Mouse (Mus musculus) gastrocnemius, adult 18-20 months (tissue): Measurements from ENCODE around the gene Sde2. TPM values are rescaled to one million over a fixed set of nuclear protein-coding genes. Genes with fewer than 3 reads are reported as not detected.
"Not testable (repeated sequence)": the region's sequence is repeated elsewhere in the genome, so short reads cannot be mapped to it uniquely, and the experiment has no call there.

Experiments used
- DNase-seq: peaks from one replicate; pipeline ENCODE4 v3.0.0; 2021; ENCODE audit warnings: low spot score
- total RNA-seq, 2 experiments: library from RNA; stranded (reverse); gene quantifications; 2 replicates each; pipeline ENCODE4 v1.2.3; 2021

Gene Sde2
- total RNA-seq, 2 experiments from 2014 or later = 7.1 to 9.6 TPM

DNA sequence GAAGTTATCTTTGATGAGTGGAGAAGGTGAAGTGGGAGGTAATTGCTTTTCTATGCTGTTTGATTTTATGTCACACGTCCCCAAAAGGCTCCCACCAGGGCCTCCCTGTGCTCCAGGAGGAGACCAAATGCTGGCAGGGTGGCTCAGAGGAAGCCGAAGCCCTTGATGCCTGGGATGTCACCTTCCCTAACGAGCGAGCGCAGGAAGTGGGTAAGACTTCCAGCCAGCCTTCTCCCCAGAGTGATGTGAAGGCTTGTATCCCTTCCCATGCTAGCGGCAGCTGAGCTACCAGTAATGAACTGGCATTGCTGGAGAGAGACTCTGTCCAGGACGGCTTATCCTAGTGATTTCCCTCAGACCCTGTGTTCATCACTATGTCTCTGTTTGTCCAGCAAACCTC lies 32.8 kb downstream of the Sde2 start:
- DNase-seq = no peak

DNA sequence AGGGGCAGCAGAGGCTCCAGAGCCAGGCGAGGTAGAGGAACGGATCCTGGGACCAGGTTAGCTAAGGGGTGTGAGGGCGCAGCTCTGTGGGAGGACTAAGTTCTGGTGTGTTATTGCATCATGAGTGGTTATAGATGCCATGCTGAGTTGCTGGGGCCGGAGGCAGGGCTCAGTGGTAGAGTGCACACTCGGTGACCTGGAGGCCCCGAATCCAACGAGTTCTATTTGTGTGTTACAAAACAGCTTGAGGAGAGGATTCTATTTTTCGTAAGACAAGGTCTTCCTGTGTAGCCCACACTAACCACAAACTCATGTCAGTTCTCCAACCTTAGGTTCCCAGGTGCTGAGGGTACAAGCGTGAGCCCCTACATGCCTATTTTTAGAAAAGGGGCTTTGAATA lies 33.6 kb downstream of the Sde2 start:
- no peak for DNase-seq

DNA sequence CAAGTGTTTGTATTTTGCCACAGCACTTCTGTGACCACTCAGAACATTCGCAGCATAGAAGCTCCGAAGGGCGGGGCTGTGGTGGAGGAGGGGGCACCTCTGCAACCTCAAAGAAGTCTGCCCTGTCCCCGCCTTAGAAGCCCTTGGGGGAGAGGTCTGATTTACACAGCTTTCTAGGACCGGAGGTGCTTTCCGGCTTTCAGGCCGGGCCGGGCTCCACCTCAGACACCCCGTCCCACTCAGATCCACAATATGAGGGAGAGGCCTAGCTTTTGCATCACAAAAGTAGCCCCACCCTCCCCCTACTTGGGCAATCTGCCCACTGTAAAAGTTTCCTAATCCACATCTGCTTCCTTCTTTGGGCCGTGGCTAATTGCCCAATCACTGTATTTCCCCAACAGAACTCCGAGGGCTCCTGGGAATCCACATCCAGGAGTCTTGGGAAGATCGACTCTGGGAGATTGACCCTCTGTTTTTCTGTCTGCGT lies 37.7 kb downstream of the Sde2 start:
- DNase-seq = peak; percentile 92

DNA sequence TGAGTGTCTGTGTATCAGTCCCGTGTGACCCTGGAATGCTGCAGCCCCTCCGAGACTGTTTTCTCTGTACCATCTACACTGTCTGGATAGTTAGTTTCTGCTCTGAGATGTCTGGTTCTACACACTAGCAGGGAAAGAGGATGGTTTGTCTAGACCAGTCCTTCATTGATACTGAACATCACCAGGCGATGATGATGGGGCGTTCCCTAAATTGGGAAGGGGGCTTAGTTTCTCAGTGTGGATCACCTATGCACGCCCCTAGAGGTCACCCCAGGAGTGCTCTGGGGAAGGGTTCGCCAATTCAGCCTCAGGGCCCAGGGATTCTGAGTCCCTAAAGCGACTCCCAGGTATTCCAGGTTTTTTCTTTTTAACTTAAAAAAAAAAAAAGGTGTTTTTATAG lies 38.2 kb downstream of the Sde2 start:
- no peak for DNase-seq

DNA sequence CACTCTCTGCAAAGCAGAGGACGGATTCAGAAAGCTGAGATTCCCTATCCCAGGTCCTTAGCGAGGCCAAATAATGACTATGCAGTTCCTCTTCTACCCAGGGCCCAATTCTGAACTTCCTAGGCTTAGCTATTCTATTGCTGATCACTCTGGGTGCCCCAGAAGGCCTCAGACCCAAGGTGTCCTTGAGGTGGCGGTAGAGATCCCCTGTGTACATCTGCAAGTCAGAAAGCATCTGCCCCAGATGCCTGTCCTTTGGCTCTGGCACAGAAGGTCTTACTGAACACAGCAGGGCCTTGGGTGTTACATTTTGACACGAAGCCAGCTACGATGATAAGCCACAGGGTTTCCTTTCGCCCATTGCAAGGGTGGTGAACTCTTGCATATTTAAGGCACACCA lies 38.9 kb downstream of the Sde2 start:
- no peak for DNase-seq

DNA sequence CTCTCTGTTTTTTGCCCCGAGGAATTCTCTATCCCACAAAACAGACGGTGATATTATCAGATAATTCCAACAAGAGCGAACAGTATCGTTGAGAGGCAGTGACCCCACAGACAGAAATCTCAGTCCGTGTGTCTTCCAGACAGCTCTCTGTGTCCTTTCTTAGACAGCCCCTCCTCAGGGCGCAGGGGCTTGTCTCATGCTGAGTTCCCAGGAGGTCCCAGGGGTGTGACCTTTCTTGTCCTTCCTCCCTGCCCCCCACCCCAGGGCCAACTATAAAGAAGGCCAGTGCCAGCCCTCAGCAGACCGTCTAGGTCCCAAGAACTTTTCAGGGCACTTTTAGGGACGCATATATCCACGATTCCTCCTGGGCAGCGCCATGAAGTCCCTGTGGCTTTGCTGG lies 41.9 kb downstream of the Sde2 start, which contains the start of gene Lefty2:
Gene Lefty2 (plus strand): TSS at position 301 of the 400 bp plus-strand sequence.
- DNase-seq = no peak

DNA sequence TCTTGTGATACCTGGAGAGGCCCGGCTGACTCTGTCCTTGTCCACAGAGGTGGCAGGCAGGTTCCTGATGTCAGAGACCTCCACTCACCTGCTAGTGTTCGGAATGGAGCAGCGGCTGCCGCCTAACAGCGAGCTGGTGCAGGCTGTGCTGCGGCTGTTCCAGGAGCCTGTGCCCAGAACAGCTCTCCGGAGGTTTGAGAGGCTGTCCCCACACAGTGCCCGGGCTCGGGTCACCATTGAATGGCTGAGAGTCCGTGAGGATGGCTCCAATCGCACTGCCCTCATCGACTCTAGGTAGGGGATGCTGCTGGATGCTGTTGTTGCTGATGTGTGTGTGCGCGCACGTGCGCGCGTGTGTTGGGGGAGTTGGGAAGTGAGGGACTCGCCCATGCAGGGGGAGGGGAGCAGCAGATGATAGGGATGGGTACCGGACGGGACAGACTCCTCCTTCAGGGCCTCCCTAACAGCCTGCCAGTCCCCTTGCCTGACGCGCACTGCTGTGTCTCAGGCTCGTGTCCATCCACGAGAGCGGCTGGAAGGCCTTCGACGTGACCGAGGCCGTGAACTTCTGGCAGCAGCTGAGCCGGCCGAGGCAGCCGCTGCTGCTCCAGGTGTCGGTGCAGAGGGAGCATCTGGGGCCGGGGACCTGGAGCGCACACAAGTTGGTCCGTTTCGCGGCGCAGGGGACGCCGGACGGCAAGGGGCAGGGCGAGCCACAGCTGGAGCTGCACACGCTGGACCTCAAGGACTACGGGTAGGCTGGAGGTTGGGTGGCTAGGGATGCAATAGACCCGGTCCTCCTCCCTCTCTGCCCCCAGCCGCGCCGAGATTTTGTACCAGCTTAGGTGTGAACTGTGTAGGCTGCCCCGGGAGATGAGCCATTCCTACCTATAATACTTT lies 43.4 kb downstream of the Sde2 start:
- not testable (repeated sequence) for DNase-seq

DNA sequence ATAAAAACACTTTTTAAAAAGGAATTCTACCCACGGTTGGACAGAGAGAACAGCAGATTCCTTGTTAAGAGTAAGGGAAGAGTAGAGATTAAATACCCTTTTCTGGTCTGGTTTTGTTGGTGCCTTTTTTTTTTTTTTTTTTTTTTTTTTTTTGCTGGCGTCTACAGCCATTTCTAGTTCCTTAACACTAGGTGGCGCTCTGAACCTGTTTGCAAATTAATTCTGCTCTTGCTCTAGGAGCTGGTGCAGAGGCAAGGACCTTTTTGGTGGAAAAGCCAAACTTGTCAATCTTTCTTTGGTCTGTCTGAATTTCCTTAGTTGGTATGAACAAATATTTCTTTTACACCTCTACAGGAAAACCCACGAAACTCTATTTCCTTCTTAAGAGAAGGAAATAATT lies 50.2 kb downstream of the Sde2 start:
- DNase-seq = peak; percentile 58

DNA sequence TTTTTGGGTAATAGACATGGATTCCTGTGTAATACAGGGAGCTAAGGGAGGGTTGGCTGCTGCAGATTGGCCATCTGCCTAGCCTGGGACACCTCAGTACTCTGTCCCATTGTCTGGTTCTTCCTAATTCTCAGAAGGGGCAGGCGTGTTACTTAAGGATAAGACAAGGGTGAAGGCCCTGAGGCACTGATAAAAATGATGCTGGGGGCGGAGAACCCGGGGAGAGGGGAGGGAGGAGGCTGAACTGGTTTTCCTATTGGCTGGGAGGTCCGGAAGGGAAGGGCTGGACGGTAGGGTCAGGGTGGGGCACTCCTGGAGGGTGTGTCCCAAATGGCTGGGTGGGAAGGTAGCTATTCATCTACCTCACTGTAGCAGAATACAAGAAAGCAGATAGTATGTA lies 52.0 kb downstream of the Sde2 start:
- DNase-seq = no peak

DNA sequence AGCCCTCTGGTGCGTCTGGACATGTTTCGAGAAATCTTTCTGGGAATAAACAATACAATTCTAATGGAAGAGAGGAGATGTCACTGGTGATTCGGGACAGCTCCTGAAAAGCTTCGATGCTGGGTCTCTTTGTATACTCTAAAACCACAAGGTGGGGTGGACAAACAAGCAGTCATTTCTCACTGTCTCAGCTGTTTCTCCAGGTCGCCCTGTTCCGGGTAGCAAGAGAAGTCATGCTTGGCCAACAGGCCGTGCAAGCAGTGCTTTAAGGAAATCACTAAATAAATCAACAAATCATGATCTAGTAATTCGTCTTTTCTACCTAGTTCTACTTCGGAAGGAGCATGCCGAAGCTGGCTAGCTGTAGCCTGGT lies 52.7 kb downstream of the Sde2 start:
- DNase-seq = no peak

DNA sequence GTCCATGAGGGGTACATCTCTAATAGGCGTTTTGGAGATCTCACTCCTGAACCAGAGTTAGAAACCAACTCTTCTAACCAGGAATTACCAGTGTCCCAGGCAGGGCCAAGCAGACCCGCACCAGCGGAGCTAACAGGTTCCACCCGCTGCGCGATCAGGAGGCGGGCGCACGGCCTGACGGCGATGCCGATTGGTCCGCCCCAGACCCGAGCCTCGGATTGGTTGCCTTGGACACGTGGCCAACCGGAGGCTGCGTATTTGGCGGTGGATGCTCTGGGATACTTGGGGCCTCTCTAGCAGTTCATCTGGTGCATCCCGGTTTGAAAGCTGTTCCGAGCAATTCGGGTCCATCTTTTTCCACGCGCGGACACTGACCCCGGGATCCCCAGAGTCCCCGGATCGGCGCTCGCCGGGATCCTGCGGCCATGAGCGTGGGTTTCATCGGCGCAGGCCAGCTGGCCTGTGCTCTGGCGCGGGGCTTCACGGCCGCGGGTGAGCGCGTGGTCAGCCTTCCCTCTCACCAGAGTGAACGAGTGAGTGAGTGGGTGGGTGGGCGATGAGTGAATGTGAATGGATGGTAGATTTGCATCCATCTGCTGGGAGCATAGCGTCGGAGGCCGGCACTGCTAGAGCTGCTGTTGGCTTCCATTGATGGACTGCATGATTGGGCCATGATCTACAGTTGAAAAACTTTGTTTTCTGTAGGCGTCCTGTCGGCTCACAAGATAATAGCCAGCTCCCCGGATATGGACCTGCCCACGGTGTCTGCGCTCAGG lies 53.3 kb downstream of the Sde2 start, which contains the start of gene Pycr2:
Gene Pycr2 (plus strand): TSS at position 255 of the 776 bp plus-strand sequence.
- DNase-seq = peak; percentile 94

DNA sequence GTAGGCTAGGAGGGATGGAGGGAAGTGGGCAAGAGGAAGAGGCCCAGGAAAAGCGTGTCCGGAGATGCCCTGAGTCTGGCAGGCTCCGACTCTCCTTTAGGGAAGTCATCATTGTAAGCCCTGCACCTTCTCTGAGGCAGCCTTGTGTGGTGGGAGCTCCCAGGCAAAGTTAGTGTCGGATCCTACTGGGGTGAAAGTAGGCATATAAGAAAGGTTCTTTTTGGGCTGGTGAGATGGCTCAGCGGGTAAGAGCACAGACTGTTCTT lies 53.8 kb downstream of the Sde2 start:
- no peak for DNase-seq

DNA sequence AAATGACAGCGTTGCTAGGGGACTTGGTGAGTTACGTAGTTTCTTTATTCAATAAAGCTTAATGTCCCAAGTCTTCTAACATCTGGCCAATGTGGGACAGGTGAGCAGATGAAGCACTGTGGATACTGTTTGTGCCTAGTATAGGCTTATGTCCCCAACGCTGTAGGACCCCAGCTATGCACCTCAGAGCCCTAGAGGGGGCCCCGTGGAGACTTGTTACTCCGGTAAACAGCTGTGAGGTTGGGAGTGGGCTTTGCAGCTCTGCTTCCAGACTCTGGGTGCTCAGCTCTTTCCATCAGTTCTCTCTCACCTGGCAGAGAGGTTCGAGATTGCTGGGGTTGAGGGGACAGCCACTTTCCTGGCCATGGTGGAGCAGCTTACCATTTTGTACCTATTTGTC lies 54.4 kb downstream of the Sde2 start:
- no peak for DNase-seq

DNA sequence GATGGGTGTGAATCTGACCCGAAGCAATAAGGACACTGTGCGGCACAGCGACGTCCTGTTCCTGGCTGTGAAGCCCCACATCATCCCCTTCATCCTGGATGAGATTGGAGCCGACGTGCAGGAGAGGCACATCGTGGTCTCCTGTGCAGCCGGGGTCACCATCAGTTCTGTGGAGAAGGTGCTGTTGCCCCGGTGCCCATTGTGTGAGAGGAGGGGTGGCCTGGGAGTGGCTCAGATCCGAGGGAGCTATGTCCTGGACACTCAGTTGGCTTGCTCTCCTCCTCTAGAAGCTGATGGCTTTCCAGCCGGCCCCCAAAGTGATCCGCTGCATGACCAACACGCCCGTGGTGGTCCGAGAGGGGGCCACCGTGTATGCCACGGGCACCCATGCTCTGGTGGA lies 54.9 kb downstream of the Sde2 start:
- DNase-seq = no peak

DNA sequence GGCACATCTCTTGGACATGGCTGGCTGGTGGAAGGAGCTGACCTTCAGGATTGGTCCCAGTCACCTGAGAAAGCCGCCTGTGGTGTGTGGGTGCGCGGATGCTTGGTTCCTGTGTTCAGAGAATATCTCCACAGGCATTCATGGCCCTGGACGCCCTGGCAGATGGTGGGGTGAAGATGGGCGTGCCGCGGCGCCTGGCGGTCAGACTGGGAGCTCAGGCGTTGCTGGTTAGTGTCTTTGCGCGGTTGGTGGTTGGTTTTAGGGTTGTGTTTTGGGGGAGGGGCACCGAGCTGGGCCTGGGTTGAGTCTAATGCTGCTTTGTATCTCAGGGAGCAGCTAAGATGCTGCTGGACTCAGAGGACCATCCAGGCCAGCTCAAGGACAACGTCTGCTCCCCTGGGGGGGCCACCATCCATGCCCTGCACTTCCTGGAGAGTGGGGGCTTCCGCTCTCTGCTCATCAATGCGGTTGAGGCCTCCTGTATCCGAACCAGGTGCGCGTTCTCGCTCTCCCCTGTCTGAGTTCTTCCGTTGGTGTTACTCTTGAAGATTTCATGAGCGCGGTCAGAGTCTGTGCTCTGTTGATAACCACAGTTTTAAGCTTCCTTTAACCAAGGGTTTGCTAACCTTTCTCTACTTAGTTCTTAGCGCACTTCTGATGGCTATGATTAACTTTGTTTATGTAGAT lies 55.7 kb downstream of the Sde2 start:
- DNase-seq = no peak

DNA sequence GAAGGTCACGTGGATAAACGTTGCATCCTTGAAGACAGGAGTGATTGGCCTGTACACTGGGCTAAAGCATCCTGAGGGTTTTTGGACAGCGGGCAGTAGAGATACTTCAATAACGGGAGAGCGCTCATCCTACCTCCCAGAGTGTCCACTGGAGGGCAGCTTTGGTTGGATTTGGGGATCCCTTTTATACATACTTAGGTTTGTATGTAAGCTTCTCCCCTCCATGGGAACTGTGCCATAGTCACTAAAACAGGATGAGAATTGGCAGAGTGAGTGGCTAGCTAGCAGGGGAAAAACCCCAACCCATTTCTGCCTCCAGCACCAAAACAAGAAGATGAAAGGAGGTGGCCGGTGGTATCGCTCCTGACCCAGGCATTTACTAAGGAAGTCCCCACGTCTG lies 60.2 kb downstream of the Sde2 start:
- DNase-seq = no peak

DNA sequence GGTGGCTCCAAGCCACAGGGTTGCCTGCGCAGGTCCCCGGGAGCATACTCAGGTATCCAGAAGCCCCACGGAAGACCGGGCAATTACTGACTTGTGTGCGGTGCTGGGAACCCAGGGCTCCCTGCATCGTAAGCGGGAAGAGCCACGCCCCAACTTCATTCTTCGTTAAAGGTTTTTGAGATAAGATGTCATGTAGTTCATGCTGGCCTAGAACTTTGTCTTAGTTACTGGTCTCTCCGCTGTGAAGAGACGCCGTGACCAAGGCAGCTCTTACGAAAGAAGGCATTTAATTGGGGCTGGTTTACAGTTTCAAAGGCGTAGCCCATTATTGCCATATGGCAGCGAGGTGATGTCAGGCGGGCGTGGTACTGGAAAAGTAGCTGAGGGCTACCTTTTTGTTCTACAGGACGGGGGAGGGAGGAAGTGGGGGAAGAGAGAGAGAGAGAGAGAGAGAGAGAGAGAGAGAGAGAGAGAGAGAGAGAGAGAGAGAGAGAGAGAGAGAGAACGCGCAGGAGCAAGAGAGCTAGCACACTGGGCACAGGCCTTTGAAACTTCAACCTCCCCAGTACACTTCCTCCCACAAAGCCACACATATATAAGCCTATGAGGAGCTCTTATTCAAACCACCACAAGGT lies 60.8 kb downstream of the Sde2 start:
- DNase-seq = no peak

DNA sequence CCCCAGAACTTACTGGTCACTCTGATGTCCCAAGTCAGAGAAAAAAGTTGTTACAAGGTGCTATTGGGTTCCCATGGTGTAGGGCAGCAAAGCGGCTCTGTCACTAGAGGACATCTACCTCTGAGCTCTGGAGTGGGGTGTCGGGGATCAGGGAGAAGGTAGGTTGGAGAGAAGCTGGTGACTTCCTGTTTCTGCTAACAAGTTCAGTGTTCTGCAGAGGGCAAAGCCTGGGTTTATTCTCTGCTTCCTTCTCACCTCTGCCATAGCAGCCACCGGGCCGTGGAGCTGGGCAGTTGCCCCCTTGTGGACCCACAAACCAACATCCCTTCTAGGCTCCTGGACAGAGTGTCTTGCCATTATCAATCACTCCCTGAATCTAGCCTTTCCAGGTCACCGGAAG lies 61.9 kb downstream of the Sde2 start:
- no peak for DNase-seq

DNA sequence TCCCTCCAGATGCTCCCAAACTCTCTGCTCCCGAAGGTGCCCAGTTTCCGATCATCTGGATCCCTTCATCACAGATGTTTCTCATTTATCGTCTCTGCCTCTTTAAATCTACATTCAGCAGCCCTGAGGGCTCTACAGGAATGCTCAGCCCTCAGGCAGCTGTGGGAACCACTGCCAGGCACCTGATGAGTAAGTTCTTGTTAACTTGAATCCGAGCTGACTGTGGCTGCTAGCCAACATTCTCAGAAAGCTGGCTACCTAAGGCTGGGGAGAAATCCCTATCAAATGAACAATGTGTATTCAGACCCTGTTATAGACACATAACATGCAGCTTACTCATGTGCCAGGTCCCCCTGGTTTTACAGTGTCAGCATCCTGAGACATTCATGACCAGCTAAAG lies 62.9 kb downstream of the Sde2 start:
- no peak for DNase-seq

DNA sequence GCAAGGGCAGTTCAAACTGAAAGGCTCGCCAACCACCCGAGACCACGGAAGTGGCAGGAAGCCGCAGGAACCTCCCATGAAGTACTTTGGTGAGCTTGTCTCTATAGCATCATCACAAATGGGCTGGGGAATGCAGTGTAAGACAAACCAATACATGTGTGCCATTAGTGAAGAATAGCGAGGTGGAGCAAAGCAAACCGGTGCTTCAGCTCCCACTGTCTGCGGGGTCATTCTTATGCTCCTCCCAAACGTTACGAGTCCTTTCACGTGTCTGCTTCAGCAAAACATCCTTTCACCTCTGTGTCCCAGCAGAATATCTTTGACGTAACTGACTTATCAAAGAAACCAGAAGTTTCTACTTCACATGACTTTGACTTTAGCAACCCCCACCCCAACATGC lies 65.5 kb downstream of the Sde2 start:
- DNase-seq = no peak

DNA sequence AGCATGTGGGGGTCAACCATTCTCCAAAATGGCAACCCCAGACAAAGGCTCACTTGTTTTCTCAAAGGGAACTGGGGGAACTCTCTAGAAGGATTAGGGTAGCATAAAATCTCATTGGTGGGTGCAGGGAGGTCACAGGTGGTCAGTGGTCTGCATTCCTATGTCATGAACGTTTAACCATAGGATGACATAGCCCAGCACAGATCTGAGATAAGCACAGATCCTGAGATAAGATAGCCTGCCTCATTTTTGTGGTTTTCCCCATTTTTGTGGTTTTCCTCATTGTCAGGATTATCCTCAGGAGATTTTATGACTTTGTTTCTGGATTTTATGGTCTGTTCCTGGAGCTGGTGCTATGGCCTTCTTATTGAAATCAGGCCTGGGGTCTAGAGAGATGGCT lies 66.1 kb downstream of the Sde2 start:
- no peak for DNase-seq
